In the genomic region with DNA sequence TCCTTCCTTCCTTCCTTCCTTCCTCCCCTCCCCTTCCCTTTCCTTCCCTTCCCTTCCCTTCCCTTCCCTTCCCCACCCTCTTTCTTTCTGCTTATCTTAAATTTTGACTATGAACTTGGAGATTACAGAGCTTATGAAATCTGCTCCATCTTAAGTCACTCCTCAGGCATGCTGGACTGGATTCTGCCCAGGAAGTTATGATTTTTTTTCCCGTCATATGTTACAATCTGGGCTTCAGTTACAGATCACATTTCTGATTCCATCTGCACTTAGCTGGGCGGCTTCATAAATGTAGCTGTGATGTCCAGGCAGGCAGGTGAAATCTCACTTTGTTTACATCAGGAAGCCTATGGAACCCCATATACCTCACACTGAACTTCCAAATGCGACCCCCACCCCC, we compare ENCODE assay signal across 19 mouse cellular contexts. TPM values are rescaled to one million over a fixed set of nuclear protein-coding genes. Genes with fewer than 3 reads are reported as not detected.
A peak's percentile ranks its signal among the peaks of the same experiment; 100 is the strongest.
DNase-seq lines count a peak whose midpoint lies in the region; TF ChIP-seq lines count a peak whose summit lies in the region.
"Had no signal": no experiment of that assay in that cellular context is flagged by ENCODE, and none has a peak within 500 bp of the region (broad histone marks: within the 10 kb centered on the region; RNA-seq: fewer than 3 reads in every experiment).

No protein-coding gene starts in this region.

- H3K27ac ChIP-seq in gastrocnemius, adult 2 months = peak overlapping the region; percentile 86
- H3K27ac ChIP-seq: embryonic facial prominence, embryonic 15.5 days; forebrain, embryonic 12.5 days; heart, embryonic 13.5 days; hindbrain, embryonic 15.5 days had no signal

- no peak for TF ChIP-seq CTCF in gastrocnemius, adult 2 months (IDR thresholded peaks at IDR 0.05)

- no peak for DNase-seq in gastrocnemius, adult 2 months
- no peak for DNase-seq in gastrocnemius, postnatal 4 days (ENCODE audit: low spot score in 2 of 2)
- DNase-seq in lung, postnatal 36 days = peak; percentile 11
- no peak for DNase-seq in lung, postnatal 14 days
- peak; percentile 48 for DNase-seq in brain, adult 2 months (ENCODE audit: low read depth, low spot score)
- DNase-seq in kidney, postnatal 36 days = no peak
- DNase-seq in thymus, postnatal 14 days = no peak
- DNase-seq: adrenal gland, postnatal 25 days; B cell, adult 2 months; cerebellum, adult 2 months; cerebellum, postnatal 14 days; embryo, embryonic 11 days; gastrocnemius, postnatal 14 days; heart, postnatal 36 days had no signal

- H3K4me3 ChIP-seq in gastrocnemius, adult 2 months = no peak overlapping the region
- H3K4me3 ChIP-seq: embryonic facial prominence, embryonic 15.5 days; erythroblast, embryonic 14.5 days; forebrain, embryonic 12.5 days; heart, embryonic 13.5 days; hindbrain, embryonic 15.5 days had no signal

- intact Hi-C loops in gastrocnemius, adult 2 months (cut with DNase I) = no loop called here

RNA-seq across cellular contexts. Expression of a gene that starts 50.5 kb away (rescaled TPM):
- 10 to 100 TPM; 55.5 to 67.5 TPM for total RNA-seq in gastrocnemius, adult 2 months (2021)
- total RNA-seq in gastrocnemius, postnatal 4 days (2021) = 10 to 100 TPM; 87.0 to 90.8 TPM

Comparison
In these comparisons a context has a peak if more than half of its experiments do, and no peak if none do; other contexts are left out.
1. DNase-seq: peak in lung, postnatal 36 days (single experiment) and brain, adult 2 months (single experiment); none in gastrocnemius, adult 2 months (single experiment), gastrocnemius, postnatal 4 days (0 of 2), lung, postnatal 14 days (single experiment), kidney, postnatal 36 days (0 of 2) and thymus, postnatal 14 days (single experiment).